Mouse (Mus musculus) Patski (cell line): ENCODE measurements around the gene Smtn. TPM values are rescaled to one million over a fixed set of nuclear protein-coding genes. Genes with fewer than 3 reads are reported as not detected.
A peak's percentile ranks its signal among the peaks of the same experiment; 100 is the strongest.

Experiments
- ATAC-seq: fragments of 100-300 bp; one replicate; pipeline ENCODE4 v1.8.0; 2021
- CTCF ChIA-PET: fragments of 350-600 bp; sonication (Branson Sonifier 250); formaldehyde crosslinking; loops from one replicate; lab custom pipeline; 2022; ENCODE audit warnings: inconsistent platforms; lab: Charles Lee
- POLR2A ChIA-PET: fragments of 350-600 bp; sonication (Branson Sonifier 250); formaldehyde crosslinking; loops from one replicate; lab custom pipeline; 2022; ENCODE audit warnings: antibody characterized with exemption, inconsistent platforms; lab: Charles Lee
- DNase-seq: peaks from one replicate; pipeline ENCODE4 v3.0.0-alpha.2; 2011; ENCODE audit warnings: low read depth, low spot score
- H3K27me3 ChIP-seq: fragments of 371-371 bp; one replicate; pipeline ENCODE4 v1.5.1; 2021
- CTCF ChIP-seq: fragments of 100-300 bp; IDR thresholded peaks from one replicate; pipeline ENCODE4 v1.5.1; 2021
- in situ Hi-C: fragments of 300-500 bp; cut with MboI; formaldehyde crosslinking; loops from 3 replicates; pipeline ENCODE4 v1.11.1; 2018; ENCODE audit warnings: low pct_unique_long_range_greater_than_20kb, mixed read lengths
- polyA plus RNA-seq: library from polyadenylated mRNA; unstranded; gene quantifications from one replicate; pipeline ENCODE4 v1.2.3, GENCODE M21; 2021

Gene Smtn
- polyA plus RNA-seq, 1 experiment from 2014 or later, result 154 TPM

DNA sequence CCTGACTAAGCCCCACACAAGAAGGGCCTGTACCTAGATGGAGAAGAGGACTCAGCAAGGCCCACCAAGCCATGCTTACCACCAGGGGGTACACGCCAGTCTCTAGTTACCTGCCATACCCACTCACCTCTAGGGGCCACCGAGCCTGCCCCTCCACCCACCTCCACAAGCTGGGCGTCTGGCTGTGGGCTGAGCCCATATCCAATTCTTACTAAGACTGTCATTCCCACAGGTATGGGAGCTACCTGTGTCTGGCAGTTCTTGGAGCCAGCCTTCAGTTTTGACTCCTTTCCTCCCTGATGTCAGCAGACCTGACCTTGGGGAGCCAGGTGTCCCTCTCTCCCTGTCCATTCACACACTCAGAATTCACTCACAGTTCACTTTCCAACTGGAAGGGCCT is 2.7 kb downstream of the Smtn start:
- ATAC-seq (no peak), DNase-seq (no peak)
- CTCF ChIA-PET, result interaction anchor here (0.8 to 1.2 kb wide), 3 partner anchors 67 to 253 kb away, joined by 3 to 4 read pairs (median 3); no protein-coding TSS in a partner anchor
- no peak for TF ChIP-seq CTCF
- no peaks in the 10 kb centered on the region for H3K27me3 ChIP-seq
- POLR2A ChIA-PET, result interaction anchor here (0.6 to 5.2 kb wide), 3 partner anchors 31 to 111 kb away, joined by 5 to 23 read pairs (median 5); partner anchors contain the start of gene Morc2a
- in situ Hi-C loops, result loop anchor here (10.0 kb wide), 2 partner anchors 67 to 347 kb away; no protein-coding TSS in a partner anchor

DNA sequence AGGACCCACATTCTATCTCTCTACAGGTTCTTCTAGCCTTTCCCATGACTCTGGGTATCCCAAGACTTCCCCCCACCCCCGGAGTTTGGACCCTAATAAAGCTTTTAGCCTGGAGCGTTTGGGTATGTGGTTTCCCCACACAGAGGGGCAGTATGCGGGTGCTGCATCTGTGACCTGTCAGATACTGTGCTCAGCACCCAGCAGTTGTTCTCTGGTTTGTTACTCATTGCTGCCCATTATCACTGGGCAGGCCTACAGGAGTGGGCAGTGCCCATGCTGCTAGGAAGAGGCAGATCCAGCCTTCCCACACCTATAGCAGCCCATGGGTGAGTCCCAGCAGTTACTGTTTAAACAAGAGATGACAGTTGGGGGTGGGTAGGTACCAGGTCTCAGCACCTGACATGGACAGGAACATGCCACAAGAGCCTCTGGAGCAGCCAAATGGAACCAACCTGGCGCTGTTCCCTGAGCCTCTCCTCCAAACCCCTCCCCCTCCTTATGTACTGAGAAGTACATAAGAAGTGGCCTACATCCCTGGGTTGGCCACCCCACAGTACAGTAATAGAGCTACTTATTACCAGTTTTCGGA is 3.6 kb downstream of the Smtn start:
- peak; percentile 66 for DNase-seq
- POLR2A ChIA-PET, result interaction anchor here (1.1 to 5.2 kb wide), 4 partner anchors 11 to 134 kb away, joined by 3 to 23 read pairs (median 6); partner anchors contain the start of gene Morc2a

DNA sequence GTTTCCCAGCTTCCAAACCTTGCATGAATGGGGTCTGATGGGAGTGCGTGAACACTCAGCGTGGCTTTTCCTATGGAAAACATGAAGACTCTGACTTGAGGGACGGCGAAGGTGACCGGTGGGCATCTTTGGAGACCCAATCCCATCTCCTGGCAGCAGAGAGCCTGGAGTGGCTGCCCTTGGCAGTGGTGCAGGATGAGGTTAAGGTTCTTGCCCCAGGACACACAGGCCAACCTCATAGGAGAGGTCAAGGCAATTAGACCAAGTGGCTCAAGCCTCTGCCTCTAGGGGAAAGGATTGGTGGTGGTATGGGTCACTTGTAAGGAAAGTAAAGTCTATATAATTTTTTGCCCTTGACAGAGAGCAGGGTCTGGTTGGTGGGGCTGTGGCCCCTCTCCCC is 4.3 kb downstream of the Smtn start:
- POLR2A ChIA-PET, result interaction anchor here (0.9 to 5.2 kb wide), 4 partner anchors 10 to 135 kb away, joined by 3 to 23 read pairs (median 4); partner anchors contain the start of gene Morc2a
- DNase-seq (no peak), ATAC-seq (no peak)
- no peaks in the 10 kb centered on the region for H3K27me3 ChIP-seq
- CTCF ChIA-PET, result interaction anchor here (0.9 to 2.4 kb wide), 12 partner anchors 10 to 267 kb away, joined by 3 to 13 read pairs (median 7); no protein-coding TSS in a partner anchor
- in situ Hi-C loops, result loop anchor here (10.0 kb wide), 2 partner anchors 69 to 349 kb away; no protein-coding TSS in a partner anchor
- no peak for TF ChIP-seq CTCF

More for the DNA sequence above, 3.6 kb downstream of the Smtn start:
- no peak for TF ChIP-seq CTCF
- CTCF ChIA-PET, result interaction anchor here (0.8 to 1.2 kb wide), 4 partner anchors 68 to 254 kb away, joined by 3 to 4 read pairs (median 3); no protein-coding TSS in a partner anchor
- in situ Hi-C loops, result loop anchor here (10.0 kb wide), 2 partner anchors 68 to 348 kb away; no protein-coding TSS in a partner anchor
- ATAC-seq, result peak; percentile 36
- H3K27me3 ChIP-seq, result no peaks in the 10 kb centered on the region

DNA sequence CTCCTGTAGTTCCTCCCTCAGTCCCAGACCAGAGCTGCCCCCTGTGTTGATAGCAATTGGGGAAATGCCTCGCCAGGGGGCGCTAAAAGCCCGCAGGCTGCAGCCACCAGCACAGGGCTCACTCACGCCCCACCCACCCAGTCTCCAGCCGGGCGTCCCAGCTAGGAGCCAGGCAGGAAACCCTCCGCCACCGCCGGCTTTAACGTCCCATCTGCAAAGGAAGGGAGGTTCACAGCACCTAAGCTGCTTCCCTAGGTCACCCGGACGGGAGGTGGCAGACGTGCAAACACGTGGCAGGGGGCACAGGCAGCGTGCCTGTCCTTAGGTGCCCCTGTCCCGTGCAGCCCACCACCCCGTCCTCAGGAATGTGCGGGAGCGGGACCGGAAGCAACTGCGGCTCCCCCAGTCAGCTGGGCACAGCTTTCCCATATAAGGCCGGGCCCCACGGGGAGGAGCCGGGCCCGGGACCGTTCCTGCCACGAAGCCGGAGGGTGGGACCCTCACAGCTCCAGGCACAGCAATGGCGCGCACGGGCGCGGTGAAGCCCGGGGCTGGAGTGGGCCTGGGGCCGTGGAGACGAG is 4.9 kb downstream of the Smtn start:
- in situ Hi-C loops, result loop anchor here (10.0 kb wide), 2 partner anchors 69 to 349 kb away; no protein-coding TSS in a partner anchor
- no peak for DNase-seq
- ATAC-seq, result peak; percentile 62
- H3K27me3 ChIP-seq, result no peaks in the 10 kb centered on the region
- CTCF ChIA-PET, result interaction anchor here (0.7 to 2.4 kb wide), 19 partner anchors 9 to 268 kb away, joined by 3 to 13 read pairs (median 4); no protein-coding TSS in a partner anchor
- TF ChIP-seq CTCF, result no peak
- POLR2A ChIA-PET, result interaction anchor here (0.6 to 5.2 kb wide), 4 partner anchors 15 to 145 kb away, joined by 3 to 23 read pairs (median 8); partner anchors contain the start of gene Morc2a

DNA sequence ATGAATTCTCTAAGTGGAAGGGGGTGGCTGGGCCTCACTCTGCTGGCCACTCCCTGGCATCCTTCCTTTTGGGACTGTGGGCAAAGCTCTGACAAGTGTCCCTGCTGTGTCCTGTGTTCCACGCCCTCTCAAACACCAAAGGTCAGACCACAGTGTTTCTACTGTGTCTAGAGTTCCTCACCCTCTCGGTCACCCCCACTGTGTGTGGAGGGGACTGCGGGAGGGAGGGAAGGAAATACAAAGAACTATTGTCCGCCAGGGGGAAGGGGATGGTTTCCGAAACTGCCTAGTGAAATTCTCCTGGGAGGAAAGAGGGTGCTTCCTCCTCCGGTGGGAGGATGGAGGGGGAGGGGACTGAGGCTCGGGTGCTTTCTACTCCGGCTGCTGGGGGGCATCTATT is 5.5 kb downstream of the Smtn start:
- no peak for TF ChIP-seq CTCF
- in situ Hi-C loops, result loop anchor here (5.0 to 10.0 kb wide), 3 partner anchors 70 to 350 kb away; no protein-coding TSS in a partner anchor
- no peak for DNase-seq
- H3K27me3 ChIP-seq, result no peaks in the 10 kb centered on the region
- ATAC-seq, result no peak
- CTCF ChIA-PET, result interaction anchor here (0.7 to 2.4 kb wide), 19 partner anchors 9 to 272 kb away, joined by 3 to 13 read pairs (median 4); no protein-coding TSS in a partner anchor
- POLR2A ChIA-PET, result interaction anchor here (0.9 to 5.2 kb wide), 3 partner anchors 15 to 136 kb away, joined by 3 to 23 read pairs (median 6); partner anchors contain the start of gene Morc2a

DNA sequence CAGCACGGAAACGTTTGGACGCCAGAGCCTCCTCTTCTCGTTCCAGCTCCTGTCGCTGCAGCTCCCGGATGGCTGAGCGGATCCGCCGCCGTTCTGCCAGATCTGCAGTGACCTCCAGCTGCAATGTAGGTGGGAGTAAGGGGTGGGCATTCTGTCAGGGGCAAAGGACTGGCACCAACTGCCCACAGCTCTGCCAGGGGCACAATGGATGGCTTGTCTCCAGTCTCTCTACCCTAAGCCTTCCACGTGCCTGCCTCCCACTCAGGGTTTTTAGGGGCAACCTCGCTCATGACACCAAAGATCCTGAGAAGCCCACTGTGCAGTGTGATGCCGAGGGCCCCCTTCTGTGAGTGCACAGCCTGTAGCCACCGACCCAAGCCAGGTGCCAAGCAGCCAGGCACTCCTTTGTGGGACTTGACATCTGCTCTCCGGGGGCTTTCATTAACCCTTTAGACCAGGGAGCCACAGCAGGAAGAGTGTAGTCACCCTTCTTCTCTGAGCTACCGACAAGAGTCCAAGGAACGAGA is 6.9 kb downstream of the Smtn start:
- ChIA-PET CTCF (interaction anchor here (1.0 to 2.4 kb wide), 4 partner anchors 10 to 64 kb away, joined by 3 to 11 read pairs (median 4); partner anchors contain the start of gene Selenom), POLR2A (interaction anchor here (5.2 kb wide), 1 partner anchor 116 kb away, joined by 23 read pairs; the partner anchor contains the start of gene Morc2a)
- TF ChIP-seq CTCF, result no peak
- no peak for ATAC-seq
- no peak for DNase-seq
- H3K27me3 ChIP-seq, result no peaks in the 10 kb centered on the region
- in situ Hi-C loops, result loop anchor here (5.0 to 10.0 kb wide), 3 partner anchors 71 to 351 kb away; no protein-coding TSS in a partner anchor

DNA sequence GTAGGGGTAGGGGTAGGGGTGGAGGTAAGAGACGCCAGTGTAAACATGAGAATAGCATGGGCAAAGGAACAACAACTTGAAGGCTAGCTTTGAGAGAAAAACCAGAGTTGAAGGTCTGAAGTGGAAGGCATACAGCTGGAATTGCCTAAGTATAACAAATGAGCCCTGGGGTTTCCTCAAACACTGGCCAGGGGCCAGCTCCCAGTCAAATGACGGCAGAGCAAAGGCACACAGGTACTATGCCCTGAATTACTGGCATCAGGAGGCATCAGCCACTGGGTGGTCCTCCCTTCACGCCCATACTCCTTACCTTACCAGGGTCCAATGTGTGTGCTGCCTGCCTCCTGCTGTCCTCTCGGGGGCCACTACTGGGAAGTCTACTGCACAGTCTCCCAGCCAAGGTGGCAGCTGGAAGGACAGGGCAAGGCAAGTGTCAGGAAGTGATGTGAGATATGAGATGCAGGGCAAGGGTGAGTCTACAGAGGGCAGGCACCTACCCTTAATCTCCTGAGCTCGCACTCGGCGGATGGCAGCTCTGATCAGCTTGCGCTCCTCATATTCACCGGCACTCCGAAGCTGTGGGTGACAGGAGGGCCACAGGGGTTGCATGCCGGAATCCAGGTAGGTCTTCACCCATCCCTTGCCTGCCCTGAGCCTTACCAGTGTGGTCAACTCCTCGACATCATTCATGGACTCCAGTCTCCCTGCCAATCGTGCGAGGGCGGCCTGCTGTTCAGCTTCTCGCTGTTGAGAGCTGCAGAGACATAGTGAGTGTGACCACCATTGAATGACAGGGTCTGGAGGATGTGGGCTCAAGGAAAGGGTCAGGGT is 8.1 kb downstream of the Smtn start:
- ATAC-seq, result no peak
- CTCF ChIA-PET, result interaction anchor here (0.9 to 1.7 kb wide), 2 partner anchors 10 to 18 kb away, joined by 3 to 4 read pairs; partner anchors contain the start of gene Selenom
- TF ChIP-seq CTCF, result no peak
- no peak for DNase-seq
- in situ Hi-C loops, result loop anchor here (5.0 to 10.0 kb wide), 3 partner anchors 72 to 352 kb away; no protein-coding TSS in a partner anchor
- no peaks in the 10 kb centered on the region for H3K27me3 ChIP-seq
- POLR2A ChIA-PET, result interaction anchor here (5.2 kb wide), 1 partner anchor 117 kb away, joined by 23 read pairs; the partner anchor contains the start of gene Morc2a

DNA sequence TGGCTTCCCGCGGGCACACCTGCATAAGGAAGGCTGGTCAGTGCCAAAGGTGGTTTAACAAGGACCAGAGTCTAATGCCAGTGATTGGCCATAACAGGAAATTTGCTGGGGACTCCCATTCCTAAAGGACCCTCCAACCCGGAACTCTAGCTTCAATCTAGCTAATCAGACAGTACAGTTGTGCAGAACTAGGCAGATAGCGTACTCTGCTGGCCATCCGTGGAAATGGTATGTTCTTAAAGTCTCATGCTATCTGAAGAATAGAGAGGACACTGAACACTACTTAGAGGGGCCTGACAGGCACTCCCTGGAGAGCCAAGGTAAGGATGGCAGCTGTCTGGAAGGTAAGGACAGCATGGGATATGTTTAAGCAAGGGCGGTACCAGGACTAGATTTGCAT is 8.8 kb downstream of the Smtn start:
- no peaks in the 10 kb centered on the region for H3K27me3 ChIP-seq
- TF ChIP-seq CTCF, result no peak
- ChIA-PET CTCF (interaction anchor here (0.9 kb wide), 1 partner anchor 9 kb away, joined by 3 read pairs; no protein-coding TSS in a partner anchor), POLR2A (no interaction called here)
- ATAC-seq, result no peak
- in situ Hi-C loops, result loop anchor here (5.0 to 10.0 kb wide), 3 partner anchors 73 to 353 kb away; no protein-coding TSS in a partner anchor
- DNase-seq, result no peak

DNA sequence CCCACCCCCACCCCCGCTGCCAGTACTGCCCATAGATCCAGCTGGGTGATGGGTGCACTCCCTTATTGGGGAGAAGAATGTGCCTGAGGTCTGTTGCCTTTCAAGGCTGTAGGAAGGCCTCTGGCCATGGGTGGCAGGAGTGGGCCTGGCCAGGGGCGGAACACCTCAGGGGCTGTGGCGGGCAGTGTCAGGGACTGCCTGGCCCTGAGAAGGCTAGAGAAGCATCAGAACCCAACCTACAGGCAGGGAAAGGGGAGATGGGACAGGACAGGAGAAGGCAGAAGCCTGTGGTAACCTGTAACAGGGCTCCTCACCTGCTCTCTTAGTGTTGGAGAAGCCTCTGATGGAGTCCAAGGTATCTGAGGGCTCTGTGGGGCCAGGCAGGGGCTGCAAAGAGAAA is 9.7 kb downstream of the Smtn start:
- ATAC-seq (no peak), DNase-seq (no peak)
- no peak for TF ChIP-seq CTCF
- ChIA-PET CTCF (no interaction called here), POLR2A (no interaction called here)
- no peaks in the 10 kb centered on the region for H3K27me3 ChIP-seq
- in situ Hi-C loops, result loop anchor here (5.0 to 10.0 kb wide), 3 partner anchors 74 to 354 kb away; no protein-coding TSS in a partner anchor
